Mouse (Mus musculus) adrenal gland, postnatal 25 days (tissue): ENCODE measurements around the gene Atxn1. TPM values are rescaled to one million over a fixed set of nuclear protein-coding genes. Genes with fewer than 3 reads are reported as not detected.

Source experiments
- DNase-seq: peaks from one replicate; pipeline ENCODE4 v3.0.0; 2021; ENCODE audit warnings: mixed read lengths
- total RNA-seq: library from RNA; stranded (reverse); gene quantifications from 2 replicates; pipeline ENCODE4 v1.2.3, GENCODE M21; 2021

The Atxn1 gene
- total RNA-seq, 1 experiment from 2014 or later: 63.2 TPM

DNA sequence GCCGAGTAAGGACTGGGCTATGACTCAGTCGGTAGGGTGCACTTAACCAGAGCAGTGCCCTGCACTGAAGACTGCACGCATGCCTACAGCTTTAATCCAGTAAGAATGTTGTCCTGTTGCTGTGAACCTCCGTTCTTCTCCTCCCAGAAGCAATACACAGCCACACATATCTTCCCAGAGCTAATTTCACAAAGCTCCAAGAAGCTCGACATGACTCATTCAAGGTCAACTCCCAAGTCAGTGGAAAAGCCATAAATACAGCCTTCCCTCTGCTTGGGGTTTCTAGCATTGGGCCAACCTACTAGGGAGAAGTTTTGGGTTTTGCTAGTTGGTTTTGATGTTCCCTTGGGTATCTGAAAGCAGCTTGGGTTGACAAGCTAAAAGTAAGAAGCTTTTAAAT lies 33.6 kb downstream of the Atxn1 start:
- no peak for DNase-seq

- no peak for DNase-seq
Measured at GRCm38 (mm10) chr13:45929744-45930143, 35.1 kb downstream of the Atxn1 start.

DNA sequence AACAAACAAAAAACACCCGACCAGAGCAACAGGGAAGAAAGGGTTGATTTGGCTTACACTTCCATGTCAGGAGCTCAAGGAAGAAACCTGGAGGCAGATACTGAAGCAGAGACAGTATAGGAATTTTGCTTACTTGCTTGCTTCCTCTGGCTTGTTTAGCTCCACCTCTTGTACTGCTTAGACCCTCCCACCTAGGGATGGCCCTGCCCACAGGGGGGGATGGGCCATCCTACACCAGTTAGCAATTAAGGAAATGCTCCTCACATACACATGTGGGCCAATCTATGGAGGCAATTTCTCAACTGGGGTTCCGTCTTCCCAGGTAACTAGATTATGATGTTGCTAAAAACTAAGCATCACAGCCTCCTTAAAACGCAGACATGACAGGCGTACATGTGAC lies 39.5 kb downstream of the Atxn1 start:
- DNase-seq: no peak

- DNase-seq: no peak
Measured at GRCm38 (mm10) chr13:45924555-45924954, 40.3 kb downstream of the Atxn1 start.

DNA sequence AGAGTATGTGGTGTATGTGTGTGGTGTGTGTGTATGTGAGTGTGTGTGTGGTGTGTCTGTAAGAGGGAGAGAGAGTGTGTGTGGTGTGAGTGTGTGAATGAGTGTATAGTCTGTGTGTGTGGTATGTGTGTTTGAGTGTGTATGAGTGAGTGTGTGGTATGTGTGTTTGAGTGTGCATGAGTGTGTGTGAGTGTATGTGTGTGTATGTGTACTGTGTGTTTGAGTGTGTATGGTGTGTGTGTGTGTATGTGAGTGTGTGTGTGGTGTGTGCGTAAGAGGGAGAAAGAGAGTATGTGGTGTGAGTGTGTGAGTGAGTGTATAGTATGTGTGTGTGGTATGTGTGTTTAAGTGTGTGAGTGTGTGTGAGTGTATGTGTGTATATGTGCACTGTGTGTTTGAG lies 41.7 kb downstream of the Atxn1 start:
- DNase-seq: no peak

GRCm38 (mm10) chr13:45922467-45922866 lies 42.3 kb downstream of the Atxn1 start:
- DNase-seq: no peak

GRCm38 (mm10) chr13:45918956-45919711 lies 45.7 kb downstream of the Atxn1 start:
- DNase-seq: no peak

GRCm38 (mm10) chr13:45918006-45918380 lies 46.8 kb downstream of the Atxn1 start:
- DNase-seq: no peak

DNA sequence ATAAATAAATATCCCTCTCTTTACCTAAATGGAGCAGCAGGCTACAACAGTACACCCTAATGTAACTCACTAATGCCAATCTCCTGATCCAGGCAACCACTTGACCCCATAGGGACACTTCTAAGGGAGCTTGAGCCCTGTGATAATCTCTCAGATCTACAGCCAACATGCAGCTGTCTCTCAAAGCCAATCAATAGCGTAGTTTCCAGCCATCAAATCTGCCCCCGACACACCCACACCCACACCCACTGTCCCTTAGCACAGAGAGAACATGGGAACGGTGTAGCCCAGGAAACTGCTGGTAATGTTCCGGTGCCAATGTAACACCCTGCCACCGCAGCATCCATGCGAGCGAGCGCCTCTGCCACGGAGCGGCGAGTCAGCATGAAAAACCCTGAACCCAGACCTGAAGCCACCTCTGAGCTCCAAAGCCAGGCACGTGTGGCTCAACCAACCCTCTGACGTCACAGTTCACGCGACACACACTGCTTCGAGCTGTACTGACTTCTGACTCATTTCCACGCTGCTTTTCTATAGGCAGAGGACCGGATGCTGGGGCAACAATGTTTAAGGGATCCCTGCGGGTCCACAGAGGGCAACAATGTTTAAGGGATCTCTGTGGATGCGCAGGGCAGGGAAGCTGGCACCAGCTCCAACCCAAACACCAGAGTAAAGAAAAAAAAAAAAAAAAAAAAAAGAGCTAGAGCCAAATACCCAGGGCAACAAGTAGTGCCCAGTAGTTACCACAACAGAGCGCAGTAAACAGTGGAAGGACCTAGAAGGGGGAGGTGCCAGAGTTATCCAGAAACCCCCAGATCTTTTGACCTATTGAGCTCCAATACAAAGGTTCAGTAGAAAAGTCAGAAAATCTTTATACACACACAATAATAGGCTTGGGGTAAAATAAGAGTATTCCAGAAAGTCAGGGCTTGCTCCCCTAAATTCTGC lies 47.5 kb downstream of the Atxn1 start:
- DNase-seq: no peak

GRCm38 (mm10) chr13:45915921-45916320 lies 48.9 kb downstream of the Atxn1 start:
- no peak for DNase-seq

- no peak for DNase-seq
Measured at GRCm38 (mm10) chr13:45915026-45915425, 49.8 kb downstream of the Atxn1 start.

DNA sequence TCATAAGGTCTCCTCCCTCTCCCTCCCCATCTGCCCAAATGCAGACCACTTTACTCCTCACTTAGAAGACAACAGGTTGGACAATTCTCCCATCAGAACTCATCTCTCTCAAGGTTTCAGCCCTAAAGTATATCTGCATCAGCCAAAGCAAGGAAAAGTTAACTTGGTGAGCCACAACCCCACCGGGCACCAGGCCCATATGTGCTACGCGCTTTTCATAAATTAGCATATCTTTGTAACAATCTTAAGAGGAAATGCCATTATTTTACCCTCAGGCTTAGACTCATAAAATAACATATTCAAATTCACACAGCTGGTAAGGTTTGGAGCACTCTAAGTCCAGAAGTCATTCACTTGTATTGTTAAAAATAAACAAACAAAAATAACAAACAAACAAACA lies 50.7 kb downstream of the Atxn1 start:
- no peak for DNase-seq

DNA sequence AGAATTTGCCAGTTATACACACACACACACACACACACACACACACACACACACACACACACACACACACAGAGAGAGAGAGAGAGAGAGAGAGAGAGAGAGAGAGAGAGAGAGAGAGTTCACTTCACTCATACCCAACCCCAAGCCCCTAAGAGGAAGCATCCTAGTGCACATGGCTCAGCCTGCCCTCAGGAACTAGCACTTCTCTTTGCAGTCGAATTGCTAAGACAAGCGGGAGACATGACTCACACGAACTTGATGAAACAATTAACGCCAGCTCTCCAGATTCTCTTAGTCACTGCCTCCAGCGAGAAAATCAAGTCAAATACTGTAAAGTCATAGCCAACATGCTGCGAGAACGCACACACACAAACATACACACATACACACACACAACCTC lies 53.0 kb downstream of the Atxn1 start:
- DNase-seq: no peak

GRCm38 (mm10) chr13:45911069-45911468 lies 53.7 kb downstream of the Atxn1 start:
- DNase-seq: no peak

DNA sequence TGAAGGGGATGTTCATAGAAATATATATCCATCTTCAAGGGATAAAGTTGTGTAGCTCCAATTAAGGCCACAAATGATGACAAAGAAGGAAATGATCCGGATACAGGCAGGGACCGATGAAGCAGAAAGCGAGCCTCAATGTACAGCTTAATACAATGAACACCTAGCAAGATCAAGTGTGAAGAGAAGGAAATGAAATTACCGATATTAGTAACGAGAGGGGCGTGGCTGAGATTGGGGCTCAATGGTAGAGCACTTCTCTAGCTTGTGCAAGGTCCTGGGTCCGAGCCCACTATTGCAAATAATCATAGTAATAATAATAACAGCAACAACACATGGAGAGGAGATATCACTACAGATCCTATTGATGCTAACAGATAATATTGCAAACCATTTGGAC lies 54.5 kb downstream of the Atxn1 start:
- no peak for DNase-seq

GRCm38 (mm10) chr13:45907181-45907691 lies 57.6 kb downstream of the Atxn1 start:
- no peak for DNase-seq

DNA sequence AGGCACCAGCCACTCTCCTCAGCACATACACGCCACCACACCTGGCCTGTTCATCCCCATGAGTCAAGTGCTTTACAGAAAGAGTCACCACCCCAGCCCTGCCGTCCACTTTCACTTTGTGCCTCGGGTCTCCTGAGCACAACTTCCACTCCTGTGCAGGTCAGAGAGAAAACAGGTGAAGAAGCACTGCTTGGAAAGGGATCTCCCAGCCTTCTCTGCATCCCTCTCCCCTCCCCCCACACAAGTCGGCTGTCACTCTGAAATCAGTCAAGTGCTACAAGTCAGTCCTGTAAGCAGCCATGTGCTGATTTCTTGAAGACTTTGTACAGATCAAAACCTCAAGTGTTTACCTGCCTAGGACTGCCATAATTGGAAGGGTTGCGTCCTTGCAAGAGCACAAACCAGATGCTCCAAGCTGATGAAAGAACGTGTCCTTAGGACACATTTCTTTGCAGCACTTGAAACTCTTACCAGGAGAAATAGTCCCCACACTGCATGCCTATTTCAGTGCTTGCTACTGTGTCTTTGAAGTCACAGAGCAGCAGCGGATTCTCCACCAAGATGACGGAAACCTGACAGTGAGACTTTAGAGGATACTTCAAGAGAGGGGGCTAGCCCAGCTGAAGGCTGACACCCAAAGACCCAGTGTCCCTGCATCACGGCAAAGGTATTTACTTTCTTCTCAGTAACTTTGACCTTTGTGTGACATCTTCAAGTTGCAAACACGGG lies 58.2 kb downstream of the Atxn1 start:
- no peak for DNase-seq

DNA sequence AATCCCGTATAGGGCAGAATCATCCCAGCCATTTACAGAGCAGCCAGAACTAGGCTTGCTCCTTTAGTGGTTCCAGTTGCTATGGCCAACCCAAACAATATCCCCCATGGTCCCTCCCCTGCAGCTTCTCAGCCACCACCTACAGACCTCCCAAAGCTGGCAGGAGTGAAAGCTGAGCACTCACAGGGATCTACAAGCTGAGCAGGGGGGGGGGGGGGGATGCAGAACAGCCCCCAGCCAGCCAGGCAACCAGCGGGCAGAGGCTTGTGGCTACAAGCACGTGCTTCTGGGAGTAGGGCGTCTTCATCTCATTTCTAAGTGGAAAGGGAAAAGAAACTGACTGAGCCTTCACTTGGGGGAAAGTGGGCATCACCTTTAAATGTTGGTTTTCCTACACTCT lies 59.9 kb downstream of the Atxn1 start:
- no peak for DNase-seq

- no peak for DNase-seq
Measured at GRCm38 (mm10) chr13:45904456-45904855, 60.4 kb downstream of the Atxn1 start.

DNA sequence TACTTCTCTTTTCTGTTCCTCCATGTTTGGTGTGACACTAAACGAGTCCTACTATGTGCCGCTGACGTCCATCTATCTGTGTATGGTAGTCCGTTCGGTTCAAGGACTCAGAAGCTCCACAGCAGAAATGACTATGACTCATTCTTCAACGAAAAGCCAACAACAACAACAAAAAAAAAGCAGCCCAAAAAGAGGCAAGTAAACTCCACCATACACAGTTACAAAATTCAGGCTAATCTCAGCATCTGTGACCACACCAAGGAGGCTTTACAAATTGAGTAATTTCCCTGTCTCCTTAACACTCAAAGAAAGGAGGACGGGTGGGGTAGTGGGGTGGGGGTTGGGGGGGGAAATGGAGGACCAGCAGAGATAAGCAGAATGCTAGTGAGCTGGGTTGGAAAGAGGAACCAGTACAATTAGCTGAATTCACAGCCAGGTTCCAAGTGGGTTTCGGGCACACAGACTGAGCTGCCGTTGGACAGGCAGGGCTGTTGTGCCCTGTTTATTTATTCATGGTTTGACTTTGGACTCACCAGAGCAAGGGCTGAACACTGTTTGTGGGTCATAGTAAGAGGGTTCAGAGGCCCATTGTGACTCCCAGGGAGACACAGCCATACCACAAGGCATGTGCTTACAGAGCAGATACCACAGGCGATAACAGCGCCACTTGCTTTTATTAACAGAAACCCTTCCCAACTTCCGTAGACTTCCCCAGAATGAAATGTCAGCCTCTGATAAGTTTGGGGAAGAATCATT lies 61.1 kb downstream of the Atxn1 start:
- no peak for DNase-seq

DNA sequence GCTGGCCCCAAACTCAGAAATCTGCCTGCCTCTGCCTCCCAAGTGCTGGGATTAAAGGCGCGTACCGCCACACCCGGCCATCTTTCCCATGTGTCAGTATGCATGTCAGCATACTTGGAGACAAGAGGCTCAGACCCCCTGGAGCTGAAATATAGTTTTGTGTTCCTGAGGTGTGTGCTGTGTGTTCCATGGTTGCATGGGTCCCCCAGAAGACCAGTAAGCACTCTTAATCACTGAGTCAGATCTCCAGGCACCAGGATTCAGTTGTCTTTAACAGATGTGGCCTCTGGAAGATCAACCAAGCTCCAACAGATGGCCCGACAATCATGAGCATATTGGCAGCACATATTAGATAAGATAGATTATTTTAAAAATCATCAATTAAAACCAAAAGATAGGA lies 62.4 kb downstream of the Atxn1 start:
- DNase-seq: no peak

- no peak for DNase-seq
Measured at GRCm38 (mm10) chr13:45900776-45901175, 64.0 kb downstream of the Atxn1 start.
